Mouse (Mus musculus) olfactory bulb, adult 2 months (tissue): ENCODE measurements at regions not wholly inside any gene's neighbourhood (a gene's known extent, or its start where the extent isn't known, plus 50 kb on each side); places are given as distances from the start of the nearest gene placed in this dataset.

ENCODE experiments used
- H3K27ac ChIP-seq: fragments of 200-500 bp; 2 replicates; pipeline ENCODE4 v1.5.1; 2012; ENCODE audit warnings: low read depth, low read length; ENCODE audit not compliant: insufficient read depth
- H3K4me1 ChIP-seq: fragments of 200-500 bp; 2 replicates; pipeline ENCODE4 v1.6.1; 2012; ENCODE audit warnings: low read length; ENCODE audit not compliant: control insufficient read depth, insufficient read depth
- H3K4me3 ChIP-seq: fragments of 200-500 bp; 2 replicates; pipeline ENCODE4 v1.5.1; 2012; ENCODE audit warnings: mild to moderate bottlenecking, low read depth, low read length, moderate library complexity; ENCODE audit not compliant: insufficient read depth
- CTCF ChIP-seq: fragments of 200-500 bp; IDR thresholded peaks from 2 replicates; pipeline ENCODE4 v1.5.1; 2012; ENCODE audit warnings: low read depth, mild to moderate bottlenecking, low read length, moderate library complexity; ENCODE audit not compliant: insufficient read depth
- POLR2A ChIP-seq: fragments of 200-500 bp; IDR thresholded peaks from 2 replicates; pipeline ENCODE4 v1.6.1; 2012; ENCODE audit warnings: mild to moderate bottlenecking, low read depth, low read length, moderate library complexity; ENCODE audit not compliant: insufficient read depth
- WGBS: fragments of 180-500 bp; shearing (Covaris S2); methylation state at CpG from one replicate; pipeline ENCODE4 v1.1.7; 2018; 5-methylcytosine and 5-hydroxymethylcytosine counted together

DNA sequence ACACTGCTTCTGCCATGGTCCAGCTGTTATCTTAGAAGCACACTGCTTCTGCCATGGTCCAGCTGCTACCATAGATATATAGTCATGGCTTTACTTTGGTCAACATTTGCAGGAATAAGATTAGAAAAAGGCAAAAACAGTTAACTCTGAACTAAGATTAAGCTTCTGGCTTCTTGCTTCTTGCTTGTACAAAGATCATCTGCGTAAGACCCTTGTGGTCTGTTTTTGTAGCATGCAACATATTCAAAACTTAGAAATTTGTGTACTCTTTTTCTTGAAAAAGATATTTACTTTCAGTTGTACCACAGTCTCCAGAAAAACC, 130.5 kb downstream of the Mtx2 start:
- no peak overlapping the region for H3K27ac ChIP-seq
- H3K4me1 ChIP-seq = no peaks in the 10 kb centered on the region
- no peak overlapping the region for H3K4me3 ChIP-seq
- 93% methylated on average over 1 of the region's 1 CpGs for WGBS
- TF ChIP-seq CTCF (no peak), POLR2A (no peak)

DNA sequence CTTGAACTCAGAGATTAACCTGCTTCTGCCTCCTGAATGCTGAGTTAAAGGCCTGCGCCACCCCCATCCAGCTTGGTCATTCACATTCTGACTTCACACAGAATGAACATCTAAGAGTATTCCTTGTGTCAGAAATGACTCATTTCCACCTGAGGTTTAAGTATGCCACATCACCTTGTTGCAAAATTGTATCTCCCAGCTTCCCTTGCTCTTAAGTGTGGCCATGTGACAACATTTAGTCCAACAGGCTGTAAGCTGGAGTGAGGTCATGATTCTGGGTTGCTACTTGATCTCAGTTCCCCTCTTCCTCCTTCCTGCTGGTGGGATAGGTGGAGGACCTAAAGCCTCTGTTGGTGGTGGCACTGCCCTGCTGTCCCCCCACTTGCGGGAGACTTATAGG, 131.0 kb downstream of the Mtx2 start:
- no peaks in the 10 kb centered on the region for H3K4me1 ChIP-seq
- no peak for TF ChIP-seq POLR2A
- no peak for TF ChIP-seq CTCF
- no peak overlapping the region for H3K4me3 ChIP-seq
- H3K27ac ChIP-seq = no peak overlapping the region
- 97% methylated on average over 2 of the region's 2 CpGs for WGBS

DNA sequence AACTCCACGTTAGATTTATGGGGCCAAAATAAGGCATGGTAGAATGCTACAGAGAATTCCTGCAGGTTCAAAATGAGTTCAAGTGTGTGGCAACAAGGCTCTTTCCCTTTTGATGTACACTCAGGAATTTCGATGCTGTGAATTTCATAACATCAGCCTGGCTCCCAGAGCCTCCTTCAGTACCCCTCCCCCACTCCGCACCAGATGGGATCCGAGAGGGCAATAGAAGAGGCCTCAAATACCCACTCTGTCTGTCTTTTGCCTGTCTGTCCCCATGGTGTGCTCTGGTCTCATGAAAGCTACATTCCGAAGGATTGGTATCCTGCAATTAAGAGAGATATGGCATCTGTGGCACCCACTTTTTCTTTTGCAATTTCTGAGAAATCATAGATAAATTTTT, 134.3 kb downstream of the Mtx2 start:
- 83% methylated on average over 5 of the region's 5 CpGs for WGBS
- H3K4me3 ChIP-seq = no peak overlapping the region
- no peak overlapping the region for H3K27ac ChIP-seq
- H3K4me1 ChIP-seq = no peaks in the 10 kb centered on the region
- TF ChIP-seq CTCF = no peak

DNA sequence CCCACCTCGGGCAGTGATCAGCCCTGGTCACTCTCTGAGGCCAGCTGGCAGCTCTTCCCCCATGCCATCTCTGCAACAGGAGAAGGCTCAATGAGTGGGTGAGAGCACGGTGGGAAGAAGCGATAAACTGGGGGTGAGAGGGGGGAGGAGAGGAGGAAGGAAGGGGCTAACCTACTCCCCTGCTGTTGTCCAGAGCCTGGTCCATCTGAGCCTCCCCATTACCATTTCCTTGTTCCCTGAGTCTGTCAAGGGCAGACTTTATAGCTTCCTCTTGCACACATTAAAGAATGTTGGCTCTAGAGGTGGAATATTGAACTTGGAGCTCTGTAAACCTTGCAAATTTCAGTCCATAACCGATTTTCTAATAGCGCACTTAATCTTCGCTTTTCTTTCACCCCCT, 136.8 kb downstream of the Mtx2 start:
- no peak overlapping the region for H3K4me3 ChIP-seq
- 91% methylated on average over 6 of the region's 6 CpGs for WGBS
- TF ChIP-seq CTCF (no peak), POLR2A (no peak)
- no peak overlapping the region for H3K27ac ChIP-seq
- peaks cover 6% of the 10 kb centered on the region for H3K4me1 ChIP-seq

DNA sequence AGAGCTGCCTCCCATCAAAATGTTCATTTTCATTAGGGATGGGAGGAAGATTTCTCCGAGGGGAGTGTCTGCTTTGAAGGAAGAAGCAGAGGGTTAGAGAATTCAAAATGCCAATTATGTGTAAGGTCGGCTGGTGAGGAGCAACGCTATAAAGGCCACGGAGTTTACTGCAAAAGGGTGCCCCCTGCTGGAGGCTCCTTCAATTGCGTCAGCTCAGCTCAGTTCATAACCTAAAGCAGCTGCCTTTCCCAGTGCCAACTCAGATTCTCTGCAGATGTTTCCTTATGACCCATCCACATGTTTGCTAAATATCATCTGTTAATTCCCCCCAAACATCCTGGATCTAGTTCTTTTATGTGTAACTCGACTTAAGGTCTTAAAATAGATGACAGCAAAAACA, 138.8 kb downstream of the Mtx2 start:
- no peak overlapping the region for H3K27ac ChIP-seq
- H3K4me3 ChIP-seq = no peak overlapping the region
- H3K4me1 ChIP-seq = peaks cover 6% of the 10 kb centered on the region
- peak; percentile 63 for TF ChIP-seq CTCF
- TF ChIP-seq POLR2A = no peak
- WGBS = 3% methylated on average over 6 of the region's 6 CpGs

DNA sequence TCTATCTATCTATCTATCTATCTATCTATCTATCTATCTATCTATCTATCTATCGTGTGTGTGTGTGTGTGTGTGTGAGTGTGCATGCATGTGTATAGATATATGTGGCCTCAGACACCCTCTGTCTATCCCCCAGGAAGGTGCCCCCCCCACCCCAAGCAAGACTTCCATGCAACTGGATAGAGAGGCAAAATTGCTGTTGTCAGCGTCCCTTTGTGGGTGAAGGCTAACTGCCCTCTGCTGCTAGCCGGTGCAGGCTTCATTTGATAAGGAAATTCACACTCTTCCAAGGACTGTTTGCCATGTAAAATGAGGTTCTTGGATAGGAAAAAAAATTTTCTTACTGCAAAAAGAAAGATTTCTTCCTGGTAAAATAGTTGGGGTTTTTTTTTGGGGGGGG, 139.4 kb downstream of the Mtx2 start:
- no peak overlapping the region for H3K27ac ChIP-seq
- peaks cover 6% of the 10 kb centered on the region for H3K4me1 ChIP-seq
- no peak overlapping the region for H3K4me3 ChIP-seq
- WGBS = 44% methylated on average over 3 of the region's 3 CpGs
- TF ChIP-seq POLR2A (no peak), CTCF (no peak)

DNA sequence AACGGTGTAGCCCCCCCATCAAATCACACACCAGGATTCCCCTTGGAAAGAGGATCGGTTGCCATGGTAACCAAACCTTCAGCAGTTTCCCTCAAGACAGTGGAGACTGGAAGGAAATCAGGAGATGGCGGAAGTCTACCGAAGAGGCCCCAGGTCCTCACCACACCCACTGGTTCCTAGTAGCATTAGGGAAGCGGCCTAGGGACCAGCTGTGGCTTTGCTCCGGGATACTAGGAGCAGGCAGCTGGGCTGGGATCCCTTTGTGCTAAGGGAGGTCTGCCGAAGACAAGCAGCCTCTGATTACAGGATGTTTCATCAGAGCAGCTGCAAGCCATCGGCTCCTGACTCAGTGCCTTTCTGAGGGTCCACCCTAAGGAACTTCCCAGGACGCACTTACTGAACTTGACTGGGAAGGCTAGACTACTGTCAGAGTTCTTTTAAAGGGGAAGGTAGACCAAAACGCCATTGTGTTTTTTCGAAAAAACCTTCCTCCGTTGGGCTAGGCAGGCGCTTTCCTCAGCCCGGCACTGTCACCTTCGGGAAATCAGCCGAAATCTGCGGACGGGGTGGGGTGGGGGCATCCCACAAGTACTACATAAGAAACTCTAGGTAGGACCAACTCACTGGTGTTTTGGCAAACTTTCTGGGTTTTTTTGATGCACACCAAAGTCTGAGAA, 139.9 kb downstream of the Mtx2 start:
- WGBS = 39% methylated on average over 18 of the region's 18 CpGs
- TF ChIP-seq CTCF (no peak), POLR2A (no peak)
- Histone ChIP-seq H3K4me1 (peaks cover 6% of the 10 kb centered on the region), H3K27ac (no peak overlapping the region), H3K4me3 (no peak overlapping the region)

DNA sequence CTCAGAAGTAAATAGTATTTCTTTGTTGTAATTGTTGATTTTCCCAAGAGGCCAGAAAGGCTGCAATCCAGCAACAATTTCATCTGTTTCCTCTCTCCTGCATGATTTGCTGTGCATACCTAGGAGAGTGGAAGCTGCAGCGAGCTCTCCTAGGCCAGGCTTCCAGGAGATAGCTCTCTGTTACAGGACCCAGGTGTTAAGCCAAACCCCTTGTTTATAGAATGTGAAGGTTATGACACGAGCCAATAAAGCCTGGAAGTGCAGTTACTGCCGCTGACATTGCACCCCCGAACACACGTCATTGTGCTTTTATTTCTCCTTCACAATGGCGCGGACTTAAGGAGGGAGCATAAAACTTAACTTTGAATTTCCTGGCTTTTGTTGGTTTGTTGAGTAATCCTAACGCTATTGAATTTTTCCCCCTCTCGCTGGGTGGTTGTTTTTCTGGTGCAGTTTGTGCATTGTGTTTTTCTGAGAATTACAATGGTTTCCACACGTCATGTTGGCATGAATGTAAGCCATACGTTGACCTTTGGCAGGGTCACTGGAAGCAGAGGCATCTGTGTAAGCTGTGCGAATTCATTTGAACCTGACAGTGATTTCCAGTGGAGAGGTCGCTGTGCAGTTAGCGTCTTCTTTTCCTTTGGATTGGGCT, 145.1 kb downstream of the Mtx2 start:
- Histone ChIP-seq H3K27ac (no peak overlapping the region), H3K4me1 (peaks cover under 1% of the 10 kb centered on the region; the same call in 1 of the 2 replicates), H3K4me3 (no peak overlapping the region)
- 69% methylated on average over 14 of the region's 14 CpGs for WGBS
- TF ChIP-seq POLR2A = no peak
- no peak for TF ChIP-seq CTCF

DNA sequence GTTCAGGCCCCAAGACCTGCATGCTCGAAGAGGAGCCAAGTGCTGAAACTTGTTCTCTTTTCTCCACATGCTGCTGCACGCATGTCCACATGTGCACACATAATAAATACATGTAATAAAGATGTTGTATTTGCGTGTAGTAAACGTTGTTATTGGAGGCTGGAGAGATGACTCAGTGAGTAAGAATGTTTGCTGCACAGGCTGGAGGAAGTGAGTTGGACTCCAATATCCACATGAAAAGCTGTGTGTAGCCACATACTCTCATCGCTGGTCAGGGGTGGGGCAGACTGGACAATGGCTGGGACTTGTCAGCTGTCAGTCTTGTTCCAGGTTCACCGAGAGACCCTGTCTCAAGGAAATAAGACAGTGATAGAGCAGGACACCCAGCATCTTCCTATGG, 147.8 kb downstream of the Mtx2 start:
- 88% methylated on average over 6 of the region's 6 CpGs for WGBS
- no peaks in the 10 kb centered on the region for H3K4me1 ChIP-seq
- no peak for TF ChIP-seq POLR2A
- no peak for TF ChIP-seq CTCF
- no peak overlapping the region for H3K27ac ChIP-seq
- H3K4me3 ChIP-seq = no peak overlapping the region

DNA sequence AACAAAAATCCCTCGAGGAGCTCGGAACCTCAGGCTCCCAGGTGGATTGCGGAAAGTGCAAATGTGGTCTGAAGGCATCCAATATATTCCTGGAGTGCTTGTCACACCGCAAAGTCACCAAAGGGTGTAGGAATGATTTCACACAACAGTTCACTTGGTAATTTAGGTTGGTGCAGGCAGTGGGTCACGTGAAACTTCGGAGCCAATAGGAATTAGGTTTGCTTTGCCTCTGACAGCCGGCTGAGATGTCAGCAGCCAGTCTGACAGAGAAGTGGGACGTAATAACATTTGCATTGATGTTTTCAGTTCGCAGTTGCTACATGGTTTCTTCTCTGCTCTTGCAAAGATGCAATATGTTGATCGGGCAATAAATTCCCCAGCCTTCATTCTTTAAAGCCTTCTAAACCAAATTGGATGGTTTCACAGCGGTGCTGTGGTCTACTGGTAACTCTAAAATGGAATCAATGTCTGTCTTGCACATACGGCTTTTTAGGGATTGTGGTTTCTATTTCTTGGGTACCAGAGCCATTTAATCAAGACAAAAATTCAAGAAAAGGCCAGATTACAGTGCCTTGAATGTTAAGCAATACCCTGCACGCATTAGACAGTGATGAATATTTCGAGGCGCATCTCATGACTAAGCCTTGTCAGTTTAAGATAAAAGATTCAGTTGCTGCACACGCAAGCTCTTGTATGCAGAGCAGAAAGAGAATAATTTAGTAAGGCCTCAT, 149.2 kb downstream of the Mtx2 start:
- H3K4me1 ChIP-seq = no peaks in the 10 kb centered on the region
- no peak overlapping the region for H3K4me3 ChIP-seq
- WGBS = 79% methylated on average over 16 of the region's 16 CpGs
- no peak overlapping the region for H3K27ac ChIP-seq
- TF ChIP-seq CTCF = no peak
- no peak for TF ChIP-seq POLR2A
